Mouse (Mus musculus) forelimb bud, embryonic 11.5 days (tissue): ENCODE data around the gene Zfp53.
"Not testable (repeated sequence)": the region's sequence is repeated elsewhere in the genome, so short reads cannot be mapped to it uniquely, and the experiment has no call there.

ENCODE experiments used
- DNase-seq: peaks from one replicate; pipeline ENCODE4 v3.0.0-alpha.2; 2012; ENCODE audit warnings: low read depth, low spot score

Gene Zfp53

DNA sequence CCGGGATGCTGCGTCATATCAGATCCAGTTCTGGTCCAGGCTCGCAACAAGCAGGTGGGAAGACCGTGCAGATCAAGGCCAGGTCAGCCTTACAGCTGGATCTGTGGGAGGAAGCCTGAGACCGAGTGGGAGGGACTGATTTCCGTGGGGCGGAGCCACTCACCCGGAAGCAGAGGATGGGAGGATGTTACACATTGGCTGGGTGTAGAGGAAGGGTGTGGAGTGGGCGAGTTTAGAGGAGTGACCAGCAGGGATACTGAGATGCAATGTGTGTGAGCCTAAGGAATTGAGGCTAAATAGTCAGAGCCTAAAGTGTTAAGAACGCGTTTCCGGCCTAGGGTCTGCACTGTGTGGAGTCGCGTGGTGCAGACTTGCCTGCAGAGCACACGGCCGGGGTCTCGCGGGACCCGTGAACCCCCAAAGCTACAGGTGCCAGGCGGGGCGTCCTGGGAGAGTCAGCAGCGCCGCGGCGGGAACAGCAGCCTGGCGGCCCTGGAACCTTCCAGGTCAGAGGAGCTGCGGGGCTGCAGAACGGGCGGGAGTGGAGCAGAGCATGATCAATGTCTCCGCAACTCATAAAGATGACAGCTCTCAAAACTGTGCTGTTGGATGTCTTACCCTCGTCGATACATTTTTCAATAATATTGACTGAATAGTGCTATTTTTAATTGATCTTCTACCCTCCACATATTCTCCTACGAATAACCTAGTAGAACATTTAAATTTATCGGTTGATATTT is at the start of gene Zfp53:
Gene Zfp53 (plus strand): TSS at position 239 of the 740 bp plus-strand sequence.
- DNase-seq: peak; percentile 84

DNA sequence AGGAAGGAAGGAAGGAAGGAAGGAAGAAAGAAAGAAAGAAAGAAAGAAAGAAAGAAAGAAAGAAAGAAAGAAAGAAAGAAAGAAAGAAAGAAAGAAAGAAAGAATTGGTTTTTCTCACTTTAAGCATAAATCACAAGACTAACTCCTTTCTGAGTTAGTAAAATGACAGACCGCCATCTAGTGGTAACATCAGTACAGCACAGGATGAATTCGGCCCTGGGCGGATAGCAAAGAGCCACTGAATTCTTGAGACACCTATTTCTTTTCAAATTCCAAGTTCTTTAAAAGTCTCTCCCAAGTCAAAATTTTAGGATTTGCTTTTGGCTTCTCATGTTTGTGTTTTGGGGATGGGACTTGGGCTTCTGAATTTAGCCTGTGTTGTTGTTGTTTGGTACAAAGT is 39.1 kb upstream of the Zfp53 start:
- peak; percentile 83 for DNase-seq

DNA sequence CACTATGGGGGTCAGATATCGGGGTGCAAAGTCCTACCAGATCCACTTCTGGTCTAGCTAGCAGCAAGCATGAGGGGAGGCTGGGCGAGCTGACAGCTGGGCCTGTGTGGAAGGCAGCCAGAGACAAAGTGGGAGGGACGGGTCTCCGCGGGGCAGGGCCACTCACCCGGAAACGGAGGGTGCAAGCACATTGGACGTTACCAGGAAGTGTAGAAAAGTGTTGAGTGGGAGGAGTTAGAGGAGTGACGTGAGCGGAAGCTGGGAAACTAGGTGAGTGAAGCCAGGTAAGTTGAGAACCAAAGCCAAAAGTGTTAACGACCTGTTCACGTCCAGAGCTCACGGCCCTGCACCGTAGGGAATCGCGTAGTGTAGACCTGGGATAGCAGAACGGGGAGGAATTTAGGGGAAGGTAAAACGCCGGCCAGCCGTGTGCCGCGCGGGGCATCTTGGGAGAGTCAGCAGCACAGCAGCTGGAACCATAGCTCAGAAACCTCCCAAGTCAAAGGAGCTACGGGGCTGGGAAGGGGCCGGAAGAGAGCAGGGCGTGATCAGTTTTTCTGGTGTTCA is 38.6 kb upstream of the Zfp53 start, which contains the start of gene Zfp51:
Gene Zfp51 (plus strand): TSS at position 237 of the 567 bp plus-strand sequence.
- peak; percentile 91 for DNase-seq

DNA sequence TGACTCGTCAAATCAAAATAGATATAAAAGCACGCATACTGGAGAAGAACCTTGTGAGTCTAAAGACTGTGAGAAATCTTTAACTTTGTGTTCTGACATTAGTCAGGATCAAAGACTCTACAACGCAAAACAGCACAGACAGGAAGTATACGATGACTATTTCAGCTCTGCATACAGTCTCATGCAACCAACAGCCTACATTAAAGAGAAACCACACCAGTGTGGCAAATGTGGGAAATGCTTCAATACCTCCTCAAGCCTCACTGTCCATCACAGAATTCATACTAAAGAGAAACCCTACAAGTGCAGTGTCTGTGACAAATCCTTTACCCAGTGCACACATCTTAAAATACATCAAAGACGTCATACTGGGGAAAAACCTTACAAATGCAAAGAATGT is 25.2 kb upstream of the Zfp53 start:
- no peak for DNase-seq

DNA sequence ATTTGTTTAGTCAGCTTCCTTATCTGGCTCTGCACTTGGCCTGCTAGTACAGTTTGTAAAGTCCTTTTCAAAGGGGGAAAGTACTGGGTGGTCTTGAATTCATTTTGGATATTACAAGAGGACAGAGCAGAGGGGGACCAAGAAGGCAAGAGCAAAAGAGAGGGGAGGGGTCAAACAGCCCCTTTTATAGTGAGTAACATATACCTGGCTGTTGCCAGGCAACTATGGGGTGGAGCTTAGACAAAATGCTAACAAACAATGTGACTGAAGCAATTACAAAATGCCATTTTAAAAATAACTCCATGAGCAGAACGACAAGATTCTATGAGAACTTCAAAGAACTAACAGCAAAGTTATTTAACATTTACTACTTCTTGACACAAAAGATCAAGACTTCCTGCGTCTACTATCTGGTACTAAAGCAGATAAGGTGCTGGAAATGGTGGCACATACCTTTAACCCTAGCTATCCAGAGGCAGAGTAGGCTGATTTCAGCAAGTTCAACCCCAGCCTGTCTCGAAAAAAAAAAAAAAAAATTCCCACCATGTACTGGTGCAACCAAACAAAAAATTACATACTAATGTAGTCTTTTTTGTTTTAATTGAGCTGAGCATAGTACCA is 16.7 kb upstream of the Zfp53 start:
- DNase-seq: no peak

DNA sequence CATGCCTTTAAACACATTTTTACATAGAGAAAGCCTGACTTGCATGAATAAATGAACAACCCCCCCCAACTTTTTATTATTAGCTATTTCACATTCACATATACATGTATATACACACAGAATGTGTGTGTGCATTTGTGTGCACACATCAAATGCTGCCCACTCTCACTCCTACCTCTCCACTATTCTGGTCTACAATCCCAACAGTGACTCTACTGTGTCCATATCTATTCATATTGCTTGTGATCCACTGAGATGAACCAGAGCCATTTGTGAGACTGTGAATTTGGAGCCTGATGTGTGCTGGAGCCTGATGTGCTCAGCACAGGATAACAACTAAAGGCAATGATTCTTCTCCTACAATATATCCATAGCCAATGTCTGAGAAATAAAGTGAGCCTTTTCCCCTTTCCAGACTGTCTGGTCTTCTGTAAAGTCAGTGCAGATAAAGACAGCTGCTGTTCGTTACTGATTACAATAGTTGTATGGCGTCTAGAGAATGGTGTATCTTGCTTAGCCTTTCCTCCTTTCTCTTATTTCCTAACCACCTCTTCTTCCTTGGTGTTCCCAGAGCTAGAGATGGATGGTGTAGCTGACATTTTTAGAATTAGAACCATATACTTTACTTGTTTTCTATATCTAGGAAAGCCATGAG is 16.0 kb upstream of the Zfp53 start:
- DNase-seq: no peak

DNA sequence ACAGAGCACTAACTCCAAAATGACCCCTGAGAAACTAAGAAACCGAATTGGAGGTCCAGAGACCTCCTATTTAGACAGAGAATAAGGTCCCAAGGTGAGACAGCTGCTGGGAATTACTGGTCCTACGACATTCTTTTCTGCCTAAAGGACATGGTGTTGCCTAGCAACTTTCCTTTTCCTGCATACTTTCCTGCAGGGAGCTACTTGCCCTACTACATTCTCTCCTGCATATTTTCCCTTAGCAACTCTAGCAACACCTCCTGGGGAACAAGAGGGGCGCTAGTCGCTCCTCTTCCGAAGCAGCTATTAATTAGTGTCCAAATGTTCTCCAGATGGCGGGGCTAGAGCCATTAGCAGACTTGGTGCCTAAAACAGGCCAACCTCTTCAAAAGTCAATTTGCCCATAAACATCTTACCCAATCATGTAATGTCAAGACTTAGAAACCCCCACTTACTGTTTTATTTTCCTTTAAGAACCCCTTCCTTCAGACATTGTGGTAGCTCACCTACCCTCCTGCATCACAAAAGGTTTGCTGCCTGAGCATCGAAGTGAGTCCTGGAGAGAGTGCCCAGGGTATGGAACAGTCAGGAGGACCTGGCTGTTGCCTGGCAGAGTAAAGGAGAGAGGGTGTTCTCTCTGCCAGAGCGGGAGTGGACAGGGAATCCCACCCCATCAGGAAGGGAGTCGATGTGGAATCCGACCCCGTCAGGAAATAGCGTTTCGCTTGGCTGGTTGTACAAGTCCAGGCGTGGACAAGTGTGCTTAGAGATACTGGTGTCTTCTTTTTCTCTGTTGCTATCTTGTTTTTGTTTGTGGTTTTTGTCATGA is 15.2 kb upstream of the Zfp53 start:
- peak; percentile 84 for DNase-seq

DNA sequence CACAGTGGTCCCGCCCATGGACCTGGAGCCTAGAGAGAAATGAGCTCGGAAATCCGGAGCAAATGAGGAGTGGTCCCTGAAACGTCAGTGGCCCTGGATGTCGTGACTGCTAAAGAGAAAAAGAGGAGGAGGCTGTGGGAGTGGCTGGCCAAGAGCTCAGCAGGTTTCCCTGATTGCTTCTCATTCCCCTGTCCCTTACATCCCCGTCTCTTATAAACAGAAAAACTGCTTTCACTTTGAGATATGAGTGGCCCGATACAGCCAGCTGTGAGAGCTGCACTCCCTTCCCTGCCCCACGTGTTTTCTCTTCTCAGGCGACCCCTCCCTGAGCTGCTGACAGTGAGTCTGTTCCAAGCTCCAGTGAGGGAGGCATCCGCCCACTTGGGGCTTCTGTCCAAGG is 14.1 kb upstream of the Zfp53 start:
- not testable (repeated sequence) for DNase-seq

DNA sequence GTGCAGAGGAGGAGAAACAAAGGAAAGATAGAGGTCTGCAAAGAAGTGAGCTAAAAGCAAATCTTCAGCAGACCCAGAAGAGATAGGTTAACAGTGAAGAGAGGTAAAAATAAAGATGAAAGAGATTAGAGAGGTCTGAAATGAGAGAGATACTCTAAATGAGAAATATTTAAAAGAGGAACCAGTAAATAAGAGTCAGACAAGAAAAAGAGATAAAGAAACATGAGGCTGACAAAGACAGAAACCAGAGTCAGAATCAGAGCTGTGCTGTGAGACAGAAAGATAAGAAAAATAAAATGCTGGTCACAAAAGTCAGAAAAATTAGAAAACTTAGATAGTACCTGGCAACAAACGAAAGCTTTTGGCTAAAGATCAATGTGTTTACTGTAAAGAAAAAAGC is 13.5 kb upstream of the Zfp53 start:
- DNase-seq: not testable (repeated sequence)

DNA sequence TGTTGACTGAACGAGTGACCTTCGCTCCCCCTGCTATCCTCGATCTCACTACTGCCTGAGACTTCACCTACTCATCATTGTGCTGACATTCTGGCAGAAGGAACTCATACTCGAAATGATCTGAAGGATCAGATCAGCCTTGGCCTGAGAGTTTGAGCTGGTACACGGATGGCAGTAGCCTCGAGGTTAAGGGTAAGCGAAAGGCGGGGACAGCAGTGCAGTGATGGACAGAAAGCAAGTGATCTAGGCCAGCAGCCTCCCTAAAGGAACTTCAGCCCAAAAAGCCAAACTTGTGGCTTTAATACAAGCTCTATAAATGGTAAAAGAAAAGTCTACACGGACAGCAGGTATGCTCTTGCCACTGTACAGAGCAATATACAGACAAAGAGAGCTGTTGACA is 12.4 kb upstream of the Zfp53 start:
- not testable (repeated sequence) for DNase-seq

DNA sequence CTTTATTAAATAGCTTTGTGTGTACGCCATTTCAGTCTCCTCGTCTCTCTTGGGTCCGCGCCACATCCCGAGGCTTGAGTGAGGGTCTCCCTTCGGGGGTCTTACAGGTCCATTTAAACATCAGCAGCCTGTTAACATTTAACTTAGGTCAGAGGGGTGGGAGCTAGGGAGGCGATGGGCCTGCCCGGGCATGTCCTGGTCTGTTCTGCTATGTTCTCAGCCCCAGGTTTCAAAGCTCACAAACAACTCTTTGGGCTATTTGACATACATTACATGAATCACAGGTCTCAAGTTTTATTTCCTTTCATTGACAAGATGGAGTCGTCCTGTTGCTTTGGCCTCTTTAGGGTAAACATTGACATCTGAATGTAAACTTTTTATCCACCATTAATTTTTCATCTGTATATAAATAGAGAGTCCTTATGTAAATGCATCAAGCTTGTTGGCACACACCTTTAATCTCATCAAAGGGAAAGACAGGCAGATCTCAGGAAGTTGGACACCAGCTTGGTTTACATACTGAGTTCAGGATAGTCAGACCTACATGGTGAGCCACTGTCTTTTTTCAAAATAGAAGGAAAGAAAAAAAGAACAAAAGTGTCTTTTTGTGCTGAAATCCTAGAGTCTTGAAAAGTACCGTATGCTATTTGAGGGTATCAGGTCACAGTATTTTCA is 10.6 kb upstream of the Zfp53 start:
- DNase-seq: not testable (repeated sequence)

DNA sequence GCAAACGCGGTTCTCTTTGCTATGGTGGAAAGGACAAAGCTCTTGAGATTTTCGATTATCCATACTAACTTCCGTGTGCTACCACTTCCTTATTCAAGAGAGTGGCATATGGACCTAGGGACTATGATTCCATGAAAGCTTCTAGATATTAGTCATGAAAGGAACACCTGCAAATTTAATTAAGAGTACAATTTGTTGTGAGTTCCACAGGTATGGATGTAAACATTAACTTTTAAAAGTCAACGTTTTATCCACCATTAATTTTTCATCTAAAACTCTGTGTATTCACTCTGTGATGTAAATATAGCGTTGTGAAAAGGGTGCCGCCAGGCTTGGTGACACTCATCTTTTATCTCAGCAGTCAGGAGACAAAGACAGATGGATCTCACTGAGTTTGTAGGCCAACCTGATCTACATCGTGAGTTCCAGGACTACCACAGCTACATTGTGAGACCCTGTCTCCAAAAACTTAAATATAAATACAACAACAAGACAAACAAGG is 753 bp downstream of the Zfp53 start:
- DNase-seq: no peak

DNA sequence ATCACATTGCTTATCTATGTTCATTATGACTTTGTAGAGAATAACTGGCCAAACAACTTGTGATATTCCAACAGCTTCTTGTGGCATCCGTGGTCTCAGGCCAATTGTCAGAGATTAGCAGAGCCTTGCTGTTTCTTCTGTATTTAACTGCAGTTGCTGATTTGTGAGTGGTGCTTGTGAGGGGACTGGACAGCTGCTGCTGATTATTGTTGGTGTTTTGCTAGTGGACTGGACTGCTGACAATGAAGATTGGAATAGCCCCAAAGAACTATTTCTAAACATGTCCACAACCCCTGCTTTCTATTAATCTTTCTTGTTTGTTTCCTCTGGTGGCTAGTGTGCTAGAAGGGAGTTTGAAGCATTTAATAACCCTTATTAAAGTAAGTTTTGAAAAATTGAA is 12.6 kb downstream of the Zfp53 start:
- DNase-seq: no peak

DNA sequence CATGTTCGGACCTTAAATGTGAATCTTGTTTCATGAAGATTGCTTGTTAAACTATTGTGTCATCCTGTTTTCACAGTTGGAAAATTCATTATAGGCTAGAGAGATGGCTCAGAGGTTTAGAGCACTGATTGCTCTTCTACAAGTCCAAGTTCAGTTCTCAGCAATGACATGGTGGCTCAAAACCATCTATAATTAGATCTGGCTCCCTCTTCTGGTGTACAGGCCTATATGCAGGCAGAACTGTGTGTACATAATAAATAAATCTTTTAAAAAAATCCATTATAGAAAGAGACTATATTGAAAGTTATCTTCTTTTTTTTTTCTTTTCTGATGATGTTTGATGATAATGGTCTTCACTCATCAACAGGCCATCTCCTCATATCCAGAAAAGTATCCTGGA is 15.7 kb downstream of the Zfp53 start:
- no peak for DNase-seq

DNA sequence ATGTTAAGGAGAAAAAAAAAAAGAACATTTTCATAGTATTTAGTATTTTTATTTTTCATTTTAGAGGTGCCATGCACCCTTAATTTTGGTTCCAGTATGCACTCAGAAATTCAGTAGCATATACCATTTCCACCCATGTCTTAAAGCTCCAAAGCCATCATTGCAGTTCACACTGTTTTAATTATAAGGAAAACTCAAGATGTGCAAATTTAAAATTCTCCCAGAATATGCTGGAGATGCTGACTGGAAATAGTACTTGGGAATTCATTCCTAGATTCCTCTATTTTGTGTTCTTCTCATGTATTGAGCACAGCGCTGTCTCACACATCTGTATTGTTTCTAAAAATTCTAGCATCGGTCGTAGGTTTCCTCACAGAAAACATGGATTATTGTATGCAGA is 17.5 kb downstream of the Zfp53 start:
- DNase-seq: no peak

DNA sequence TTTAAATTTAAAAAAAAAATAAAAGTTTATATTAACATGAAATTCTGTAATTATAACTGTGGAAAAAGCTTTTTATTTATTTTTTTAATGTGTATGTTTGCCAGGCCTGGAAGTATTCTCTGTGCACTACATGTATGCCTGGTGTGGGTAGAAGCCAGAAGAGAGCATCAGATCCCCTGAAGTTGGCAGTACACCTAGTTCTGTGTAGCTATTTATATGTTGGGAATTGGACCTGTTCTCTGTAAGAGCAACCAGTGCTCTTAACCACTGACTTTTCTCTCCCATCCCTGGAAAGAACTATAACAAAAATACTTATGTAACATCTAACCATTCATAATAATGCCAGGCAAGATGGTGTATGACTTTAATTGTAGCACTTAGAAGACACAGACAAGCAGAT is 21.0 kb downstream of the Zfp53 start:
- no peak for DNase-seq

DNA sequence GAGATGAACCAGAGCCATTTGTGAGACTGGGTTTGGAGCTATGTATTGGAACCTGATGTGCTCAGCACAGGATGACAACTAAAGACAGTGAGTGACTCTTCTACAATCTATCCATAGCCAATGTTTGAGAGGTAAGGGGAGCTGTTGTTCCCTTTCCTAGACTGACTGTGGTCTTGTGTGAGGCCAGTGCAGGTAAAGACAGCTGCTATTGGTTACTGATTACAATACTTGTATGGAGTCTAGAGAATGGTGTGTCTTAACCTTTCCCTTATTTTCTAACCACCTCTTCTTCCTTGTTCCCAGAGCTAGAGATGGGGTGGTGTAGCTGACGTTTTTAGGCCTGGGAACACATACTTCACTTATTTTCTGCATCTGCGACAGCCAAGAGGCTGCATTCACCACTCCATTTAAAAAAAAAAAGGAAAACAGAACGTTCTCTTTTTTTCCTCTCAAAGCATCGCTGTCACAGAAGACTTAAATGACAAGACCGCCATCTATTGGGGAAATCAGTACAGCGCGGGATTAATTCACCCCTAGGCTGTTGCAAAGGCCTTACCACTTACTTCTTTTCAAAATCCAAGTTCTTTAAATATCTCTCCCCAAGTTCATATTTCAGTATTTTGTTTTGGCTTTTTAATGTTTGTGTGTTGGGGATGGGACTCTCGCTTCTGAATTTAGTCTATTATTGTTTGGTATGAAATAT is 26.8 kb downstream of the Zfp53 start:
- peak; percentile 82 for DNase-seq

DNA sequence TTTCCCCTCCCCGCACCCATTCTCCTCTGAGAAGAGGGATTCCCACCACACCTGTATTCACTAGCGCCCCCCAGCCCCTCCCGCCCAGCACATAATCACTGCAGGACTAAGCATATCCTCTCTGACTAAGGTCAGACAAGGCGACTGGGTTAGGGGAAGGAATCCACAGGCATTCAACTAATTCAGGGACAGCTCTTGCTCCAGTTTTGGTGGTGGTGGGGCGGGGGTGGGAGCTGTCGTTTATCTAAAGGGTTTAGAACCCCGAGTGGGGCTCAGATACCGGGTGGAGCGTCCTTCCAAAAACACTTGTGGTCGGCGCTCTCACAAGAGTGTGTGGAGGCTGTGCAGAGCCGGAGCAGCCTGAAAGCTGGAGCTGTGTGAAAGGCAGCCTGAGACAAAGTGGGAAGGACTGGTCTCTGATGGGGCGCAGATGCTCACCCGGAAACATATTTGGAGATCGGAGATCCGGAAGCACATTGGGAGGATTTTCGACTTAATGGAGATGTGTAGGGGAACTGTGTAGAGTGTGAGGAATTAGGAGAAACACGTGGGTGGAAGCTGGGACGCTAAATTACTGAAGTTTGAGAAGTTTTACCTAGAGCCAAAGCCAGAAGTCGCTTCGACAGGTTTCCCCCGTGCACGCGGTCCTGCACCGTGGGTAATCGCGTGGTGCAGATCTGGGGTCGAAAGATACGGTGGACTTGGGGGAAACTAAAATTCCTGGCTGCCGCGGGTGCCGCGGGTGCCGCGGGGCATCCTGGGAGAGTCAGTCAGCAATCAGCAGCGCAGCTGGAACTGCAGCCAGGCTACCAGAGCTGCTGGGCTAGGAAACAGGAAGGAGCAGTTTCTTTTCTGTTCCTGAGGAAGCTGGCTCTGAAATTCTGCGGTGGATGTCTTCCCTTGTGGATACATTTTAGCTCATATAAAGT is 27.7 kb downstream of the Zfp53 start:
- peak; percentile 69 for DNase-seq

DNA sequence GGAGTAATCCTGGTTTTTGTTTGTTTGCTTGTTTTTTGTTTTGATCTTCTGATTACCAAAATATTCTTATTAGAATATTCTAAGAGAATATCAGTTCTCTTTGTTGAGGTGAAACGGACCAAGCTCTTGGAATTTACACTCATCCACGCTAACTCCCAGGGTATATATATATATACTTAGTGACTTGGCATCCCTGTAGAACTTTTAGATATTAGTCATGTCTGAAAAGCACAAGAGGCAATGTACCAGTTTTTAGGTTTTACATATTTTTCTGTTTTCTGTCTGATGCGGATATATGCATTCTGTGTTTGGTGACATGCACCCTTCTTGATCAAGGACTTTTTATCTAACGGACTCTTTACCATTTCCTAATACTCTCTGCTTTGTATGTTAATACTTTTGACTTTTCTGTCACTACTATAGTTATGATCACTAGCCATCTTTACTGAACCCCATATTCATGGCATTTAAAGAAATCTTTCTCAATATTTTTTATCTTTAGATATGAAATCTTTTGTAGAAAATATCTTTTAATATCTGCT is 28.4 kb downstream of the Zfp53 start:
- no peak for DNase-seq
